Mouse (Mus musculus) thymus, adult 2 months (tissue): ENCODE results near the gene Pptc7.

Source experiments
- CTCF ChIP-seq: fragments of 200-500 bp; IDR thresholded peaks from 2 replicates; pipeline ENCODE4 v1.5.1; 2012; ENCODE audit warnings: mild to moderate bottlenecking, control low read depth, low read length, moderate library complexity, borderline replicate concordance; ENCODE audit not compliant: control insufficient read depth, poor library complexity, insufficient read depth; ENCODE audit errors: extremely low read depth
- POLR2A ChIP-seq: fragments of 200-500 bp; IDR thresholded peaks from 2 replicates; pipeline ENCODE4 v1.6.1; 2012; ENCODE audit warnings: mild to moderate bottlenecking, low read length, control low read depth, moderate library complexity; ENCODE audit not compliant: control insufficient read depth, poor library complexity, insufficient read depth; ENCODE audit errors: extremely low read depth

DNA sequence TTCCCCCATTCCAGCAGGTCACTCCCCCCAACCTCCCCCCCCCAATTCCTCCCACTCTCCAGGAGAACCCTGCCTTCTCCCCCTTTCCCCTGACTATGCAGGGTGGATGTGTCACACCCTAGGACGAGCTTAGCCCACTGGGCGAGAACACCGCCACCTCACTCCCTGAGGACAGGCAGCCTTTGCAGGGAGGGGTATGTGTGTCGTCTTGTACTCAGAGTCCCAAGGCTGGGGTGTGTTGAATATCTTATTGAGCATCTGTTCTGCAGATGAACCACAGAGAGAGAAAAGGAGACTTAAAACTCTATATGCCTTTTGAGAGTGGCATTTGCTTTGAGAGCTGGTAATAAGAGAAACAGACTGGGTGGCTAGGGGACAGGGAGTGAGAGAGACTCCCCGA lies 47.0 kb upstream of the Pptc7 start:
- no peak for TF ChIP-seq POLR2A
- TF ChIP-seq CTCF: no peak
